Mouse (Mus musculus): ENCODE data around the gene Spsb3. TPM values are rescaled to one million over a fixed set of nuclear protein-coding genes. Genes with fewer than 3 reads are reported as not detected.

Gene Spsb3
- polyA plus RNA-seq, 1 experiment from 2014 or later, result 33.9 TPM

DNA sequence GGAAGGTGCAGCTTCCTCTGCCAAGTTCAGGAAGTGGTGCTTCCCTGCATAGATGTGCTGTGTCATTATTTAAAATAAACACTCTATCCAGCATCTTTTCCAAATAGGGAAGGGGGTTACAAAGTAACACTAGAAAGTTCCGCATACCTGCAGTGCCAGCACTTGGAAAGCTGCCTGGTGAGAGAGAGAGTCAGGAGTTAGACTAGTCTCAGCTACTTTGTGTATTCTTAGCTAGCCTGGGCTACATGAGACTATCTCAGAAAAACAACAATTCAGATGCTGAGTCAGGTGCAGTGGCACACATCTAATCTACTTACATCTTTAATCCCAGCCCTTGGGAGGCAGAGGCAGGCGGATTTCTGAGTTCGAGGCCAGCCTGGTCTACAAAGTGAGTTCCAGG is 24.7 kb upstream of the Spsb3 start:
- Histone ChIP-seq H3K27me3 (replicated peaks; ENCODE audit: control insufficient read depth, insufficient read depth, low read length) (no peaks in the 10 kb centered on the region), H3K9me3 (ENCODE audit: control insufficient read depth, low read length) (no peaks in the 10 kb centered on the region), H3K9ac (ENCODE audit: low read depth, low read length) (no peak overlapping the region), H3K27ac (ENCODE audit: low read length) (no peak overlapping the region), H3K4me2 (ENCODE audit: low read depth, low read length) (no peak overlapping the region), H3K36me3 (ENCODE audit: control insufficient read depth, insufficient read depth, low read length) (0 out of 2 replicates have a peak, but pooled peaks cover 11% of the 10 kb centered on the region), H3K4me3 (ENCODE audit: low read length) (no peak overlapping the region), H3K4me1 (ENCODE audit: control insufficient read depth, insufficient read depth, low read length) (no peaks in the 10 kb centered on the region)
- 92% methylated on average over 3 of the region's 3 CpGs for WGBS
- ATAC-seq, result no peak

DNA sequence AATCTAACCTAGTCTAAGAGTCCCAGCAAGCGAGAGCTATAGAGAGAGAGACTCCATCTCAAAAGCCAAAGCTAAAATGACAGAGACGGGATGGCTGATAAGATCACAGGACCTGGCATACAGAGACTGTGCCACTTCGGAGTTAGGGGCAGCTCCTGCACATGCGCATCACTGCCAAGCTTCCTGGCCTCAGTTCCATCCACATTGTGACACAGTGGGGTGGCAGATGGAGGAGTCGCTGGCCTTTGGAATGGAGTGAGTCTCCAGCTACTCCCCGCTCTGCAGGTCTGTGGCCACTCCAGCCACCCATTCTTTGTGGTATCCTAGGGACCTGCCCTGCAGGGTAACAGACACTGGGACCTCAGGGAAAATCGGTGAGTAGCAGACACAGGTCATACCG is 20.7 kb upstream of the Spsb3 start, which contains the start of gene Igfals:
Gene Igfals (plus strand): TSS at position 222 of the 400 bp plus-strand sequence.
- H3K36me3 ChIP-seq (ENCODE audit: control insufficient read depth, insufficient read depth, low read length), result 0 out of 2 replicates have a peak, but pooled peaks cover 11% of the 10 kb centered on the region
- ATAC-seq, result no peak
- 87% methylated on average over 8 of the region's 8 CpGs for WGBS

DNA sequence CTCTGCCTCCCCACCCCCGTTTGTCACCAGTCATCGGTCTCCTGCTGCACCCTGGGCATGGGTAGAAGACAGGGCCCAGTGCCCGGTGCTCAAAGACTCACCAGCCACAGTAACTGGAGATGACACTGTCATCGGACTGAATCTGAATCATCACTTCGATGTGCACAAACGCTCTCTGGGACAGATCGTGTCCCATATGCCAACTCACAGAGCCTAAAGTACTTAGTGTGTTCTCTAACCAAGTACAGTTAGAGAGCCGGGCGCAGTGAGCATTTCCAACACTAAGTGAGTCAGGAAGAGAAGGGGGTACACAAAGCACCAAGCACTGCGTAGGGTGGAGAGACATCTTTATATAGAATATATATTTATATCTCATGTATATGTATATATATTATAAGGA is 18.5 kb upstream of the Spsb3 start:
- Histone ChIP-seq H3K4me1 (ENCODE audit: control insufficient read depth, insufficient read depth, low read length) (no peaks in the 10 kb centered on the region), H3K4me2 (ENCODE audit: low read depth, low read length) (no peak overlapping the region), H3K9ac (ENCODE audit: low read depth, low read length) (no peak overlapping the region), H3K27ac (ENCODE audit: low read length) (no peak overlapping the region), H3K9me3 (ENCODE audit: control insufficient read depth, low read length) (no peaks in the 10 kb centered on the region), H3K36me3 (ENCODE audit: control insufficient read depth, insufficient read depth, low read length) (0 out of 2 replicates have a peak, but pooled peaks cover 3% of the 10 kb centered on the region), H3K27me3 (replicated peaks; ENCODE audit: control insufficient read depth, insufficient read depth, low read length) (no peaks in the 10 kb centered on the region), H3K4me3 (ENCODE audit: low read length) (no peak overlapping the region)
- whole genome bisulfite sequencing, result 95% methylated on average over 10 of the region's 10 CpGs
- no peak for ATAC-seq

More for the DNA sequence above, 20.7 kb upstream of the Spsb3 start, which contains the start of gene Igfals:
- Histone ChIP-seq H3K4me3 (ENCODE audit: low read length) (no peak within 1 kb of the TSS), H3K4me1 (ENCODE audit: control insufficient read depth, insufficient read depth, low read length) (no peaks in the 10 kb centered on the region), H3K9me3 (ENCODE audit: control insufficient read depth, low read length) (no peaks in the 10 kb centered on the region), H3K27ac (ENCODE audit: low read length) (no peak within 1 kb of the TSS), H3K9ac (ENCODE audit: low read depth, low read length) (no peak within 1 kb of the TSS), H3K4me2 (ENCODE audit: low read depth, low read length) (no peak within 1 kb of the TSS), H3K27me3 (replicated peaks; ENCODE audit: control insufficient read depth, insufficient read depth, low read length) (no peaks in the 10 kb centered on the region)

DNA sequence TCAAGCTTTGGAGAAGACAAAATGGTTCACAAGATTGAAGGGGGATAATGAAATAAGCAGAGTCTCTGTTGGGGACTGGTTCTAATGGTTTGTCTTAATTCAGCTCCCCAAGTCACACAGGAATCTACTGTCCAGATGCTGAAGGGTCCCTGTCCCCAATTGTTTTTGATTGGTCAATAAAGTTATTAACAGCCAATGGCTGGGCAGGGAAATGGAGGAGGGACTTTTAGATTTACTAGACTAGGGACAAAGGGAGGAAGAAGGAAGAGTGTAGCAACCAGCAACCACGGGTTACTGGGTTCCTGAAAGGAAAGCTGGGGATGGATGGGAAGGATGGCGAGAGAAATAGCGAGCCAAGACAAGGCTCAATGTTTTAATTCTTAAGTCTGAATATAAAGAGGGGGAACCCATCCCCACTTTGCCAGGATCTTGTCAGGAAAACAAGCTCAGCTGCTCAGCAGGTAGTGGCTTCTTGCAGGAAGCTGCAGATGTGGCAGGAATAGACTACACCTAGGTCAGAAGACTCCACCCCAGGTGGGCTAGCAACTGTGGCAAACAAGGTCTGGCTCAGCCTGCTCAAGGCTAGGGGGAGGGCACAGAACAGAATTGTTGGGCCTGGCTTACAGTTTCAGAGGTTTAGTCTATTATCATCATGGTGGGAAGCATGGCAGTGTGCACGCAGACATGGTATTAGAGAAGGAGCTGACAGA is 12.6 kb upstream of the Spsb3 start:
- H3K9me3 ChIP-seq (ENCODE audit: control insufficient read depth, low read length), result no peaks in the 10 kb centered on the region
- 52% methylated on average over 4 of the region's 4 CpGs for WGBS

DNA sequence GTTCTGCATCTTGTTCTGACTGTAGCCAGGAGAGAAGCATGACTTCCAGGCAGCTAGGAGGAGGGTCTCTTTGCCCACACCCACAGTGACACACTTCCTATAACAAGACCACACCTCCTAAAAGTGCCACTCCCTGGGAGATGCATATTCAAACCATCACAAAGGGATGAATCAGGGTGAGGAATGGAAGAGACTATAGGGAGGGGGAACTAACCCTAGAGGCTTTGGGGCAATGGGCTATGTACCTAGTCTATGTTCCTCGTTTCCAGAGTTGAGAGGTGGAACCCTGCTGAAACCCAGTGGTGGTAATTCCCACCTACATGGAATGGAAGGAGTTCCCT is 12.1 kb upstream of the Spsb3 start:
- H3K4me2 ChIP-seq (ENCODE audit: low read depth, low read length), result no peak overlapping the region
- no peak for ATAC-seq
- no peaks in the 10 kb centered on the region for H3K36me3 ChIP-seq (ENCODE audit: control insufficient read depth, insufficient read depth, low read length)
- H3K27ac ChIP-seq (ENCODE audit: low read length), result no peak overlapping the region
- H3K4me3 ChIP-seq (ENCODE audit: low read length), result no peak overlapping the region
- no peaks in the 10 kb centered on the region for H3K27me3 ChIP-seq (replicated peaks; ENCODE audit: control insufficient read depth, insufficient read depth, low read length)
- peaks cover 10% of the 10 kb centered on the region for H3K4me1 ChIP-seq (ENCODE audit: control insufficient read depth, insufficient read depth, low read length)
- H3K9ac ChIP-seq (ENCODE audit: low read depth, low read length), result no peak overlapping the region
- WGBS, result 50% methylated on average over 1 of the region's 1 CpGs
- no peaks in the 10 kb centered on the region for H3K9me3 ChIP-seq (ENCODE audit: control insufficient read depth, low read length)

More for the DNA sequence above, 12.6 kb upstream of the Spsb3 start:
- ATAC-seq, result no peak
- Histone ChIP-seq H3K4me1 (ENCODE audit: control insufficient read depth, insufficient read depth, low read length) (peaks cover 10% of the 10 kb centered on the region), H3K4me2 (ENCODE audit: low read depth, low read length) (no peak overlapping the region), H3K27me3 (replicated peaks; ENCODE audit: control insufficient read depth, insufficient read depth, low read length) (no peaks in the 10 kb centered on the region), H3K27ac (ENCODE audit: low read length) (no peak overlapping the region), H3K9ac (ENCODE audit: low read depth, low read length) (no peak overlapping the region), H3K4me3 (ENCODE audit: low read length) (no peak overlapping the region), H3K36me3 (ENCODE audit: control insufficient read depth, insufficient read depth, low read length) (no peaks in the 10 kb centered on the region)

DNA sequence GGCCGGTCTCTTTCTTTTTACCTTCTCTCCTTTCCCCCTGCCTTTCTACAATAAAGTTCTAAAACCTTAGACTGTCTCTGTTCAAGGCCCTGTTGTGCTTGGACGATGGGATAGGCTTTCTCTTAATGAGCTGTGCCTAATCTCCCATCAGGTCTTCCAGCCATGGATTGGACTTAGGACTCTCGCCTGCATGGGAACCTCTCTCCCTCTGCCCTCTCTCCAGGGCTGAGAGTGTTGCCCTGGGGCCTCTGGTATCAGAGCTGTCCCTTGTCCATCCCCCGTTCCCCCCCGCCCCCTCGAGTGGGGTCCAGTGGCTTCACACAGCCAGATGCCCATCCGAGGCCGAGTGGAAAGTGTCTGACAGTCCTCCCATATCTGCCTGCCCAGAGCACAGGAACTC is 11.5 kb upstream of the Spsb3 start:
- no peak overlapping the region for H3K4me3 ChIP-seq (ENCODE audit: low read length)
- no peak overlapping the region for H3K9ac ChIP-seq (ENCODE audit: low read depth, low read length)
- H3K4me1 ChIP-seq (ENCODE audit: control insufficient read depth, insufficient read depth, low read length), result peaks cover 10% of the 10 kb centered on the region
- H3K27ac ChIP-seq (ENCODE audit: low read length), result no peak overlapping the region
- no peak overlapping the region for H3K4me2 ChIP-seq (ENCODE audit: low read depth, low read length)
- 73% methylated on average over 8 of the region's 8 CpGs for WGBS
- no peaks in the 10 kb centered on the region for H3K27me3 ChIP-seq (replicated peaks; ENCODE audit: control insufficient read depth, insufficient read depth, low read length)
- no peaks in the 10 kb centered on the region for H3K9me3 ChIP-seq (ENCODE audit: control insufficient read depth, low read length)
- ATAC-seq, result 0 out of 2 replicates have a peak, but pooled peaks have one; percentile 41
- H3K36me3 ChIP-seq (ENCODE audit: control insufficient read depth, insufficient read depth, low read length), result no peaks in the 10 kb centered on the region

DNA sequence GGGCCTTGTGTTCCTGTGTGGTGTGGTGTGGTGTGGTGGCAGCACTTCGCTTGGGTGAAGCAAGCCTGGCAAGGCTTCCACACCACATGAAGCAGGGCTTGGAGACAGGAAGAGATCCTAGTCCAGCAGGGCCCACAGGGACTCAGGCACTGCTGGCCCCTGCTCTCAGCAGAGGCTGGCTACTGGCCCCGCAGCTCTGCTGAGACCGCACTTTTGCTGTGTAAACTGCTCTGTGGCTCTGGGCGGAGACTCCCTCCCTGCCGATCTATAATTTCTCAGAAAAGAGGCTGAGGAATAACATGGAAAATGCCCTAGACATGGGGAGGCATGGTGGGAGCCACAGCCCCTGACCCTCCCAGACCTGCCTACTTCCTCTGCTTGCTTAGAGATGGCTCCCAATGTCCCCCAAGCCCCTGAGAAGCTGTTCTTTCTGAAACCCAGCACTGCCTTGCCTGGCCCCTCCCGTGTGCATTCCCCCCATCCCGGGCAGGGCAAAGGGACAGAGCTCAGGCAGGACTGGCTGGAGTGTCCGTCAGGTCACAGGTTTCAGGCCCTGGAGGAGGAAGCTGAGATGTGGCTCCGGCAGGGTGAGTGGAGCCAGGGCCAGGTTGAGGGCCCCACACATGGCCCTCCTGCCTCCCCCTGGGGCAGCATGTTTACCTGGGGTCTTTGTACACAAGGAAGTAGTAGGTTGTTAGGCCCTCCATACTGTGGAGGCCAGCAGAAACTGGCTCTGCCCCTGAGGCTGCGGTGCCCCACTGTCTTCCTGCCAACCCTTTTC is 8.9 kb upstream of the Spsb3 start:
- WGBS, result 44% methylated on average over 10 of the region's 10 CpGs
- Histone ChIP-seq H3K4me2 (ENCODE audit: low read depth, low read length) (peak overlapping the region; percentile 31), H3K27ac (ENCODE audit: low read length) (peak overlapping the region; percentile 74), H3K4me1 (ENCODE audit: control insufficient read depth, insufficient read depth, low read length) (peaks cover 10% of the 10 kb centered on the region), H3K36me3 (ENCODE audit: control insufficient read depth, insufficient read depth, low read length) (no peaks in the 10 kb centered on the region), H3K9ac (ENCODE audit: low read depth, low read length) (peak overlapping the region; percentile 64), H3K9me3 (ENCODE audit: control insufficient read depth, low read length) (no peaks in the 10 kb centered on the region), H3K27me3 (replicated peaks; ENCODE audit: control insufficient read depth, insufficient read depth, low read length) (no peaks in the 10 kb centered on the region), H3K4me3 (ENCODE audit: low read length) (peak overlapping the region; percentile 13; the same call in 1 of the 2 replicates)
- ATAC-seq, result peak; percentile 73

DNA sequence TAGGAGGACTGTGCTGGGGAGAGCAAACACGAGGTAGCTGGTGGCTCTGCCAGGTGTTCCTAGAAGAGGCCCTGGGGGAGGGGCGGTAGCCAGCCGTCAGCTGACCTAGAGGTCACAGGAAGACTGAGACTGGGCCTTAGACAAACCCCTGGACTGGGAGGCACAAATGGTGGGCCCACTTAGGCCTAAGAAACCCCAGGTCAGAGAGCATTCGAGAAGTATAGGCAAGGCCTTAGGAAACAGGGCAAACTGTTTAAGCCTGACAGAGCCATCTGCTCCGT is 8.4 kb upstream of the Spsb3 start:
- peak; percentile 72 for ATAC-seq

DNA sequence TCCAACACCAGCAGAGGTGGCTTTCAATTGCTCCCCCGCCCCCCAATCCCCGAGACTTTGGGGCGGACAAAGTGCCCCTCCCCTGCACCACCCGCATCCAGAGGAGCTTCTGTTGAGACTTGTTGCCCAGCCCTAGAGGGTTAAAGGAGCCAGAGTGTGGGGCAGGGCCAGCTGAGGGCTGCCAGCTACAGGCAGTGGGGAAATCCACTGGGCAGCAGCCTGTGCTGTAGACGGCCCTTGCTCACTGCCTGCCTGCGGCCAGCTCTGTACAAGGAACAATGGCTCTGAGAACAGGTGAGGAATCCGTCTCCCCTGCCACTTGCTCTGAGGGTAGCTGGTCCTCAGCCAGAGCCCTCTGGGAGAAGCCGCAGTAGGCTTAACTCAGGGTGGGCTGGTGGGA is 7.9 kb upstream of the Spsb3 start:
- Histone ChIP-seq H3K27ac (ENCODE audit: low read length) (peak overlapping the region; percentile 74; the same call in 1 of the 2 replicates), H3K4me2 (ENCODE audit: low read depth, low read length) (no peak overlapping the region; the same call in 1 of the 2 replicates), H3K4me3 (ENCODE audit: low read length) (peak overlapping the region; percentile 13; the same call in 1 of the 2 replicates), H3K36me3 (ENCODE audit: control insufficient read depth, insufficient read depth, low read length) (0 out of 2 replicates have a peak, but pooled peaks cover 4% of the 10 kb centered on the region), H3K9me3 (ENCODE audit: control insufficient read depth, low read length) (no peaks in the 10 kb centered on the region), H3K9ac (ENCODE audit: low read depth, low read length) (peak overlapping the region; percentile 64), H3K27me3 (replicated peaks; ENCODE audit: control insufficient read depth, insufficient read depth, low read length) (no peaks in the 10 kb centered on the region), H3K4me1 (ENCODE audit: control insufficient read depth, insufficient read depth, low read length) (peaks cover 10% of the 10 kb centered on the region)
- ATAC-seq, result 0 out of 2 replicates have a peak, but pooled peaks have one; percentile 15
- WGBS, result 63% methylated on average over 8 of the region's 8 CpGs

More for the DNA sequence above, 8.4 kb upstream of the Spsb3 start:
- peak overlapping the region; percentile 13 for H3K4me3 ChIP-seq (ENCODE audit: low read length)
- H3K27ac ChIP-seq (ENCODE audit: low read length), result peak overlapping the region; percentile 74
- peaks cover 10% of the 10 kb centered on the region for H3K4me1 ChIP-seq (ENCODE audit: control insufficient read depth, insufficient read depth, low read length)
- 24% methylated on average over 5 of the region's 5 CpGs for WGBS
- no peaks in the 10 kb centered on the region for H3K9me3 ChIP-seq (ENCODE audit: control insufficient read depth, low read length)
- peak overlapping the region; percentile 64 for H3K9ac ChIP-seq (ENCODE audit: low read depth, low read length)
- H3K27me3 ChIP-seq (replicated peaks; ENCODE audit: control insufficient read depth, insufficient read depth, low read length), result no peaks in the 10 kb centered on the region
- 0 out of 2 replicates have a peak, but pooled peaks cover 3% of the 10 kb centered on the region for H3K36me3 ChIP-seq (ENCODE audit: control insufficient read depth, insufficient read depth, low read length)
- peak overlapping the region; percentile 31 for H3K4me2 ChIP-seq (ENCODE audit: low read depth, low read length)
